Mouse (Mus musculus) thymus, adult 2 months (tissue): ENCODE measurements at regions not wholly inside any gene's neighbourhood (a gene's known extent, or its start where the extent isn't known, plus 50 kb on each side); places are given as distances from the start of the nearest gene placed in this dataset.

Experiments
- CTCF ChIP-seq: fragments of 200-500 bp; IDR thresholded peaks from 2 replicates; pipeline ENCODE4 v1.5.1; 2012; ENCODE audit warnings: mild to moderate bottlenecking, control low read depth, low read length, moderate library complexity, borderline replicate concordance; ENCODE audit not compliant: control insufficient read depth, poor library complexity, insufficient read depth; ENCODE audit errors: extremely low read depth
- POLR2A ChIP-seq: fragments of 200-500 bp; IDR thresholded peaks from 2 replicates; pipeline ENCODE4 v1.6.1; 2012; ENCODE audit warnings: mild to moderate bottlenecking, low read length, control low read depth, moderate library complexity; ENCODE audit not compliant: control insufficient read depth, poor library complexity, insufficient read depth; ENCODE audit errors: extremely low read depth

DNA sequence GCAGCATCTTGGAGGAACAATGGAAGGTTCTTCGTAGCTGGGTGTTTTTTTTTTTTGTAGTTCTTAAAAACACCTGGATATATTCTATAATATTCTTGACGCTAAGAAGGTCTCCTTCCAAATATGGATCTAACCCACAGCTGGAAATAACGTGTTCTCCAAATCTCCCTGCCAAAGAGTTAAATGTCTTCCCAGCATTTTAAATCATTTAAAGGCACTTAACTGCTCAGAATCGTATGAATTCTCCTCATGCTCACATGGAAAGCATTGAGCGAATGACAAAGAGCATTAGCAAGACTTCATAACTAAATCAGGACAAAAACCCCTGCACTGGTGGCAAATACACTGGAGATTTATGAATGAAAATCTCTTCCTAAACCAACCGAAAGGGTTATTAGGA is 117.7 kb upstream of the Hs3st3a1 start:
- TF ChIP-seq CTCF (no peak), POLR2A (no peak)
